Mouse (Mus musculus): ENCODE results near the gene Sorcs3. TPM values are rescaled to one million over a fixed set of nuclear protein-coding genes. Genes with fewer than 3 reads are reported as not detected.

Gene Sorcs3
- polyA plus RNA-seq, 1 experiment from 2014 or later: 7.2 TPM

- ATAC-seq (replicated peaks): no peak
- 68% methylated on average over 4 of the region's 4 CpGs for WGBS
- no peaks in the 10 kb centered on the region for H3K27me3 ChIP-seq
Measured at GRCm38 (mm10) chr19:48408221-48408620, 202.4 kb downstream of the Sorcs3 start.

GRCm38 (mm10) chr19:48411332-48411731 is 205.5 kb downstream of the Sorcs3 start:
- no peak overlapping the region for H3K27ac ChIP-seq (replicated peaks)
- ATAC-seq (replicated peaks): no peak
- H3K27me3 ChIP-seq: no peaks in the 10 kb centered on the region
- no peaks in the 10 kb centered on the region for H3K9me3 ChIP-seq
- WGBS: 44% methylated on average over 2 of the region's 2 CpGs
- no peaks in the 10 kb centered on the region for H3K36me3 ChIP-seq
- no peak overlapping the region for H3K4me2 ChIP-seq (replicated peaks)
- no peak overlapping the region for H3K4me3 ChIP-seq
- H3K4me1 ChIP-seq: no peaks in the 10 kb centered on the region
- H3K9ac ChIP-seq (replicated peaks): no peak overlapping the region

More at GRCm38 (mm10) chr19:48408221-48408620, 202.4 kb downstream of the Sorcs3 start:
- Histone ChIP-seq H3K9me3 (no peaks in the 10 kb centered on the region), H3K9ac (replicated peaks) (no peak overlapping the region), H3K4me1 (peaks cover 9% of the 10 kb centered on the region), H3K4me3 (no peak overlapping the region), H3K4me2 (replicated peaks) (no peak overlapping the region), H3K27ac (replicated peaks) (no peak overlapping the region), H3K36me3 (no peaks in the 10 kb centered on the region)

GRCm38 (mm10) chr19:48413836-48414235 is 208.0 kb downstream of the Sorcs3 start:
- H3K4me3 ChIP-seq: no peak overlapping the region
- no peak overlapping the region for H3K4me2 ChIP-seq (replicated peaks)
- H3K4me1 ChIP-seq: 0 out of 2 replicates have a peak, but pooled peaks cover 5% of the 10 kb centered on the region
- H3K36me3 ChIP-seq: no peaks in the 10 kb centered on the region
- H3K9me3 ChIP-seq: no peaks in the 10 kb centered on the region
- H3K9ac ChIP-seq (replicated peaks): no peak overlapping the region
- 65% methylated on average over 2 of the region's 2 CpGs for WGBS
- no peaks in the 10 kb centered on the region for H3K27me3 ChIP-seq
- ATAC-seq (replicated peaks): no peak
- no peak overlapping the region for H3K27ac ChIP-seq (replicated peaks)

GRCm38 (mm10) chr19:48418356-48418755 is 212.5 kb downstream of the Sorcs3 start:
- Histone ChIP-seq H3K27me3 (no peaks in the 10 kb centered on the region), H3K9me3 (no peaks in the 10 kb centered on the region), H3K36me3 (no peaks in the 10 kb centered on the region), H3K4me3 (no peak overlapping the region), H3K4me1 (0 out of 2 replicates have a peak, but pooled peaks cover 7% of the 10 kb centered on the region), H3K4me2 (replicated peaks) (no peak overlapping the region), H3K9ac (replicated peaks) (no peak overlapping the region), H3K27ac (replicated peaks) (no peak overlapping the region)
- WGBS: 57% methylated on average over 3 of the region's 3 CpGs
- no peak for ATAC-seq (replicated peaks)

GRCm38 (mm10) chr19:48429263-48429662 is 223.4 kb downstream of the Sorcs3 start:
- no peak overlapping the region for H3K9ac ChIP-seq (replicated peaks)

GRCm38 (mm10) chr19:48429755-48430154 is 223.9 kb downstream of the Sorcs3 start:
- 11% methylated on average over 2 of the region's 2 CpGs for WGBS
- Histone ChIP-seq H3K4me1 (peaks cover 6% of the 10 kb centered on the region), H3K27me3 (no peaks in the 10 kb centered on the region), H3K9me3 (no peaks in the 10 kb centered on the region), H3K9ac (replicated peaks) (no peak overlapping the region), H3K36me3 (no peaks in the 10 kb centered on the region), H3K4me3 (no peak overlapping the region), H3K4me2 (replicated peaks) (no peak overlapping the region), H3K27ac (replicated peaks) (no peak overlapping the region)
- ATAC-seq (replicated peaks): peak; percentile 55; the same call in 1 of the 2 replicates

More at GRCm38 (mm10) chr19:48429263-48429662, 223.4 kb downstream of the Sorcs3 start:
- no peaks in the 10 kb centered on the region for H3K9me3 ChIP-seq
- no peak overlapping the region for H3K4me2 ChIP-seq (replicated peaks)
- 75% methylated on average over 4 of the region's 4 CpGs for WGBS
- no peak overlapping the region for H3K4me3 ChIP-seq
- peak; percentile 43; the same call in 1 of the 2 replicates for ATAC-seq (replicated peaks)
- H3K27me3 ChIP-seq: no peaks in the 10 kb centered on the region
- H3K36me3 ChIP-seq: no peaks in the 10 kb centered on the region
- no peak overlapping the region for H3K27ac ChIP-seq (replicated peaks)
- peaks cover 6% of the 10 kb centered on the region for H3K4me1 ChIP-seq

- Histone ChIP-seq H3K27ac (replicated peaks) (no peak overlapping the region), H3K27me3 (no peaks in the 10 kb centered on the region), H3K4me1 (peaks cover 6% of the 10 kb centered on the region), H3K9me3 (no peaks in the 10 kb centered on the region), H3K4me3 (no peak overlapping the region), H3K36me3 (no peaks in the 10 kb centered on the region), H3K4me2 (replicated peaks) (no peak overlapping the region), H3K9ac (replicated peaks) (no peak overlapping the region)
- 87% methylated on average over 5 of the region's 5 CpGs for WGBS
- no peak for ATAC-seq (replicated peaks)
Measured at GRCm38 (mm10) chr19:48430328-48430727, 224.5 kb downstream of the Sorcs3 start.

- ATAC-seq (replicated peaks): no peak
- H3K4me3 ChIP-seq: no peak overlapping the region
- no peak overlapping the region for H3K27ac ChIP-seq (replicated peaks)
- no peak overlapping the region for H3K4me2 ChIP-seq (replicated peaks)
- no peaks in the 10 kb centered on the region for H3K9me3 ChIP-seq
- no peak overlapping the region for H3K9ac ChIP-seq (replicated peaks)
- no peaks in the 10 kb centered on the region for H3K36me3 ChIP-seq
- H3K27me3 ChIP-seq: no peaks in the 10 kb centered on the region
- 86% methylated on average over 1 of the region's 1 CpGs for WGBS
- no peaks in the 10 kb centered on the region for H3K4me1 ChIP-seq
Measured at GRCm38 (mm10) chr19:48438450-48438849, 232.6 kb downstream of the Sorcs3 start.

GRCm38 (mm10) chr19:48461141-48461540 is 255.3 kb downstream of the Sorcs3 start:
- ATAC-seq (replicated peaks): no peak

GRCm38 (mm10) chr19:48462426-48462825 is 256.6 kb downstream of the Sorcs3 start:
- no peak for ATAC-seq (replicated peaks)
- Histone ChIP-seq H3K27me3 (no peaks in the 10 kb centered on the region), H3K27ac (replicated peaks) (no peak overlapping the region), H3K4me3 (no peak overlapping the region), H3K36me3 (no peaks in the 10 kb centered on the region), H3K9me3 (no peaks in the 10 kb centered on the region), H3K4me1 (peaks cover 21% of the 10 kb centered on the region; the same call in 1 of the 2 replicates), H3K9ac (replicated peaks) (no peak overlapping the region), H3K4me2 (replicated peaks) (no peak overlapping the region)
- 58% methylated on average over 3 of the region's 3 CpGs for WGBS

More at GRCm38 (mm10) chr19:48461141-48461540, 255.3 kb downstream of the Sorcs3 start:
- 86% methylated on average over 5 of the region's 5 CpGs for WGBS
- no peak overlapping the region for H3K4me3 ChIP-seq
- no peak overlapping the region for H3K27ac ChIP-seq (replicated peaks)
- H3K4me1 ChIP-seq: peaks cover 21% of the 10 kb centered on the region; the same call in 1 of the 2 replicates
- H3K9ac ChIP-seq (replicated peaks): no peak overlapping the region
- no peak overlapping the region for H3K4me2 ChIP-seq (replicated peaks)
- H3K9me3 ChIP-seq: no peaks in the 10 kb centered on the region
- no peaks in the 10 kb centered on the region for H3K27me3 ChIP-seq
- H3K36me3 ChIP-seq: no peaks in the 10 kb centered on the region

- H3K4me2 ChIP-seq (replicated peaks): no peak overlapping the region
- H3K9me3 ChIP-seq: no peaks in the 10 kb centered on the region
- H3K27ac ChIP-seq (replicated peaks): peak overlapping the region; percentile 33; the same call in 1 of the 2 replicates
- H3K4me3 ChIP-seq: no peak overlapping the region
- H3K36me3 ChIP-seq: no peaks in the 10 kb centered on the region
- ATAC-seq (replicated peaks): peak; percentile 71
- no peaks in the 10 kb centered on the region for H3K27me3 ChIP-seq
- peaks cover 21% of the 10 kb centered on the region; the same call in 1 of the 2 replicates for H3K4me1 ChIP-seq
- 66% methylated on average over 3 of the region's 3 CpGs for WGBS
- no peak overlapping the region for H3K9ac ChIP-seq (replicated peaks)
Measured at GRCm38 (mm10) chr19:48463494-48463893, 257.7 kb downstream of the Sorcs3 start.

- H3K27ac ChIP-seq (replicated peaks): no peak overlapping the region
- H3K4me3 ChIP-seq: no peak overlapping the region
- no peak for ATAC-seq (replicated peaks)
- 89% methylated on average over 4 of the region's 4 CpGs for WGBS
- H3K9me3 ChIP-seq: no peaks in the 10 kb centered on the region
- no peaks in the 10 kb centered on the region for H3K27me3 ChIP-seq
- peaks cover 16% of the 10 kb centered on the region; the same call in 1 of the 2 replicates for H3K4me1 ChIP-seq
- H3K36me3 ChIP-seq: no peaks in the 10 kb centered on the region
- H3K9ac ChIP-seq (replicated peaks): no peak overlapping the region
- H3K4me2 ChIP-seq (replicated peaks): no peak overlapping the region
Measured at GRCm38 (mm10) chr19:48467471-48467870, 261.6 kb downstream of the Sorcs3 start.

GRCm38 (mm10) chr19:48469791-48470410 is 264.1 kb downstream of the Sorcs3 start:
- no peak overlapping the region for H3K27ac ChIP-seq (replicated peaks)
- no peaks in the 10 kb centered on the region for H3K36me3 ChIP-seq
- ATAC-seq (replicated peaks): no peak
- WGBS: 84% methylated on average over 4 of the region's 4 CpGs
- H3K27me3 ChIP-seq: no peaks in the 10 kb centered on the region
- no peak overlapping the region for H3K4me3 ChIP-seq
- H3K4me2 ChIP-seq (replicated peaks): no peak overlapping the region
- H3K9ac ChIP-seq (replicated peaks): no peak overlapping the region
- no peaks in the 10 kb centered on the region for H3K9me3 ChIP-seq
- H3K4me1 ChIP-seq: no peaks in the 10 kb centered on the region
